Mouse (Mus musculus) megakaryocyte, embryonic 14.5 days (primary cell): Measurements from ENCODE around the gene Nlrx1.

Experiments used
- FLI1 ChIP-seq: IDR thresholded peaks from 2 replicates; pipeline ENCODE4 v1.6.1; 2012; ENCODE audit warnings: low read length, inconsistent platforms, mixed read lengths
- GATA1 ChIP-seq: IDR thresholded peaks from 3 replicates; pipeline ENCODE4 v1.6.1; 2012; ENCODE audit warnings: mixed read lengths, low read length, inconsistent platforms, borderline replicate concordance

DNA sequence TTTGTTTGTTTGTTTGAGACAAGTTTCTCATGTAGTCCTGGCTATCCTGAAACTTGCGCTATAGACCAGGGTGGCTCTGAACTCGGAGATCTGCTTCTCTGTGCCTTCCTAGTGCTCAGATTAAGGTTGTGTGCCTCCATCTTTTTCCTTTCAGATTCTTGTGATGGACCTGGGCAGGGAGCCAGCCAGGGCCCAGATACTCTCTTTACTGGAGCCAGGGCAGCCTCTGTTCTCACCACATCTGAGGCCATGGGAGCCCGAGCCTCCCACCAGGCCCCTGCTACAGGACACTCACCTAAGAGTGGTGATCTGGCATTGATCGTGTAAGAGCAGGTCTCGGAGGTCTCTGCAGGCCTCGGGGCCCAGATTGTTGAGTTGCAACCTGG lies 13.3 kb downstream of the Nlrx1 start:
- TF ChIP-seq GATA1 (no peak), FLI1 (no peak)
